Mouse (Mus musculus) forebrain, embryonic 12.5 days (tissue): ENCODE measurements at regions not wholly inside any gene's neighbourhood (a gene's known extent, or its start where the extent isn't known, plus 50 kb on each side); places are given as distances from the start of the nearest gene placed in this dataset.

ENCODE experiments used
- ATAC-seq: fragments of 200-750 bp; cut with Nextera tagmentation; 2 replicates; pipeline ENCODE4 v1.8.0; 2017; ENCODE audit warnings: moderate TSS enrichment; ENCODE audit not compliant: low FRiP score
- H3K27ac ChIP-seq: fragments of 300-500 bp; sonication (generic); 2 replicates; pipeline ENCODE4 v1.5.1; 2016; ENCODE audit warnings: mild to moderate bottlenecking
- H3K27me3 ChIP-seq: fragments of 300-500 bp; sonication (generic); 2 replicates; pipeline ENCODE4 v1.6.1; 2016; ENCODE audit warnings: mild to moderate bottlenecking
- H3K36me3 ChIP-seq: fragments of 300-500 bp; sonication (generic); replicated peaks from 2 replicates; pipeline ENCODE4 v1.6.1; 2016; ENCODE audit warnings: mild to moderate bottlenecking
- H3K4me1 ChIP-seq: fragments of 300-500 bp; sonication (generic); 2 replicates; pipeline ENCODE4 v1.6.1; 2016
- H3K4me2 ChIP-seq: fragments of 300-500 bp; sonication (generic); 2 replicates; pipeline ENCODE4 v1.6.1; 2016; ENCODE audit warnings: mild to moderate bottlenecking, moderate library complexity
- H3K4me3 ChIP-seq: fragments of 300-500 bp; sonication (generic); replicated peaks from 2 replicates; pipeline ENCODE4 v1.5.1; 2016; ENCODE audit warnings: mild to moderate bottlenecking
- H3K9ac ChIP-seq: fragments of 300-500 bp; sonication (generic); 2 replicates; pipeline ENCODE4 v1.6.1; 2016; ENCODE audit warnings: mild to moderate bottlenecking
- H3K9me3 ChIP-seq: fragments of 300-500 bp; sonication (generic); 2 replicates; pipeline ENCODE4 v1.6.1; 2016
- WGBS: fragments of 180-500 bp; shearing (Covaris S2); methylation state at CpG from one replicate; pipeline ENCODE4 v1.1.7; 2016; 5-methylcytosine and 5-hydroxymethylcytosine counted together

DNA sequence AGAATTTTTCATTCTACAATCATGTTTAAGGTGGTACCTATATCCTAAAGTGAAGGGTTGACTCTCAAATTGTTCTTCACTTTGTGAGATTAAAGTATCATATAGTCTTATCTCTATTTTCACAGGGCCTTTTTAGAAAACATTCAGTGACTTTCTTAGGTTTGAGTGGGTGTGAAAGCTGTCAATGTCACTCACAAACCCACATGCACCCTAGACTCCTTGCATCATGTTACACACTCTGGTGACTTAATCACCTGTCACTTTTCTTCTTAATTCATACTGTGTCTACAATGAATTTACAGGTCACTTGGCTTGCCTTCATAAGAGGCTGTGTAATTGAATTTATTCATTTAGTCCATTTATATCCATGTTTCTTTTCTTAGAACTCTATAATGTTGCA, 1026.8 kb upstream of the Alcam start:
- Histone ChIP-seq H3K4me1 (no peaks in the 10 kb centered on the region), H3K4me3 (no peak overlapping the region), H3K9me3 (no peaks in the 10 kb centered on the region), H3K36me3 (no peaks in the 10 kb centered on the region), H3K27me3 (no peaks in the 10 kb centered on the region), H3K9ac (no peak overlapping the region), H3K4me2 (no peak overlapping the region), H3K27ac (no peak overlapping the region)
- ATAC-seq: no peak

DNA sequence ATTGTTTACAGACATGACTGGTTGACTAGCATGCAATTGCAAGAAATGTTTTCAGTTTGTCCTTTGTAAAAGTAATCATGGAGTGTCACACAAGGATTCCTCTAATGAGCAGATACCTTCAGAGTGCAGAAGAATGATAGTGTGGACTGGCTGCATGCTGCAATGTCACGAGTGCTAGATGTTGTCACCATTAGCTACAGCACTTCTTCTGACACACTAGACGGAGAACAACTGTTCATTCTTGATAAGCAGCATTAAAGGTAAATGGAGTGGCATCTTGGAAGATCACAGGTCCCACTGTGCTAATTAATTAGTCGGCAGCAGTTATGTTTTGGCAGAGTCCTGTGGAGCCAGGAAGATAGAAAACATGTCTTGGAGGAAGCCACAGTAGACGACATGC, 985.6 kb upstream of the Alcam start:
- H3K27ac ChIP-seq: no peak overlapping the region
- H3K36me3 ChIP-seq: no peaks in the 10 kb centered on the region
- H3K9me3 ChIP-seq: no peaks in the 10 kb centered on the region
- no peaks in the 10 kb centered on the region for H3K27me3 ChIP-seq
- no peak overlapping the region for H3K4me3 ChIP-seq
- no peak for ATAC-seq
- H3K9ac ChIP-seq: no peak overlapping the region
- H3K4me2 ChIP-seq: no peak overlapping the region
- 61% methylated on average over 4 of the region's 4 CpGs for WGBS
- H3K4me1 ChIP-seq: no peaks in the 10 kb centered on the region

DNA sequence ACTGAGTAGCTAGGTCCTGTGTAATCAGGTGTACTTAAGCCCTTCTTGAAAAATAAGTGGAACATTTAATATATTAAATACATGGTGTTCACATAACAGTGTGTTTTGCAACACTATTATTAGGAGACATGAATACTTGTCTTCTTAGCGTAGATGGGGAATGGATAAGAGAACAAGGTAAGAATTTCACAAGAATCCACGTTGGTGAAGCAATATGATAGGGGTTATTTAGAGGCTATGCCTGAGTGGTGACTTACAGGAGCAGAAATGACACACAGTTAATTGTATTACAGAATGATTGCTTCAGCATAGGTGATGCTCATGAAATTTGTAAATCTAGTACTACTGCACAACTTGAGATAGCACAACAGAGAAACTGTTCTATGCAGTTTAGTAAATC, 964.5 kb upstream of the Alcam start:
- Histone ChIP-seq H3K27me3 (no peaks in the 10 kb centered on the region), H3K9ac (no peak overlapping the region), H3K4me2 (no peak overlapping the region), H3K4me3 (no peak overlapping the region), H3K4me1 (no peaks in the 10 kb centered on the region), H3K36me3 (no peaks in the 10 kb centered on the region), H3K9me3 (no peaks in the 10 kb centered on the region), H3K27ac (no peak overlapping the region)
- ATAC-seq: no peak
- WGBS: 72% methylated on average over 2 of the region's 2 CpGs

DNA sequence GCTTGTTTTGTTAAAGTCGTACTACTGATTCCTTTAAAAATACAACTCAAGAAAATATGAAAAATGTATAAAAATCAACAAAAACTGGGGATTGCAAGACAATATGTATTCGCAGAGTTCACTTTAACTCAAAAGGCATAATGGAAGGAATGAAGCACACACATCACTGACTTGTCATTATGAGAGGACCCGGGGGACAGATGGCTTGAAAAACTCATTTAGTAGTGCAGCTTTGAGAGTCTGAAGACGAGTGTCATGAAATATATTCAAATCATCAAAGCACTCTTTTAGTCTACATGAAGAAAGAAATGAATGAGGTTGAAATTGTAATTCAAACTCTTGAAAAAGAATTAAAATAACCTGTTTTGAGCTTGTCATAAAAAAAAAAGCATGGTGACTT, 931.3 kb upstream of the Alcam start:
- ATAC-seq: no peak
- WGBS: 80% methylated on average over 4 of the region's 4 CpGs
- Histone ChIP-seq H3K36me3 (no peaks in the 10 kb centered on the region), H3K27ac (no peak overlapping the region), H3K27me3 (no peaks in the 10 kb centered on the region), H3K4me1 (no peaks in the 10 kb centered on the region), H3K9ac (no peak overlapping the region), H3K9me3 (no peaks in the 10 kb centered on the region), H3K4me2 (no peak overlapping the region), H3K4me3 (no peak overlapping the region)

DNA sequence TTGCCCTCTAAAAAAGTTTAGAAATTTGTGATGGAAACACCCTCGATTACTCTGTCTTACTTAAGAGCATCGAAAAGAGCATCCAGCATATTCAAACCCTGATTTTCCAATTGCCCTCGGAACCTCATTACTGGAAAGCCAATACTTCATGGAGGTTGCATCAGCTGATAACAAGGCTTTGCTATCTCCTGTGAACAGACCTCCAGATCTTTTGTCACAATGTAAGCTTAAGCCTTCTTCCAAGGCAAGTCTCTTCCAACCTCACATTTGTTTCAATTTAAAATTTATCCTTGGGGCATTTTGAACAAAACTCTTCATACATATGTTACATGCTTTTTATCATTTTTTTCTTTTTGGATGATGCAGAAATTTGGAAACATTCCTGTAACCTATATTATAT, 888.3 kb upstream of the Alcam start:
- 94% methylated on average over 3 of the region's 3 CpGs for WGBS
- no peaks in the 10 kb centered on the region for H3K9me3 ChIP-seq

DNA sequence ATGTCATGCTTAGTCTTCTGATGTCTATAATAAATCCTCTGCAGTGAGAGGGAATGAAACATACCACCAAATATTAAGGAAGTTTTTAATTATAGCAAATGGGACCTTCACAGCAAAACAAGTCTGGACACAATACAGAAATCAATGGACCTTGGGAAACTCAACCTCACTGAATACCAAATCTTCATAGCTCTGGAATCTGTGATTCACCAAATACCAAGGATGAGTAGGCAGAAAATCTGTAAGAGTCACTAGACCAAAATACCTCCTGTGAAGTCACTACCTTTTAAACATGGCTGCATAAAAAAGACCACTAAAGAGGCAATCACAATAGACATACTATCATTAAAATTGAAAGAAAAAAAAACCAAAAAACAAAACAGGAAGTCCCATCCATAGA, 872.5 kb upstream of the Alcam start:
- Histone ChIP-seq H3K4me2 (no peak overlapping the region), H3K4me1 (no peaks in the 10 kb centered on the region), H3K36me3 (no peaks in the 10 kb centered on the region), H3K9ac (no peak overlapping the region), H3K27me3 (no peaks in the 10 kb centered on the region), H3K27ac (no peak overlapping the region), H3K4me3 (no peak overlapping the region), H3K9me3 (no peaks in the 10 kb centered on the region)
- ATAC-seq: no peak

More for the DNA sequence above, 888.3 kb upstream of the Alcam start:
- Histone ChIP-seq H3K36me3 (no peaks in the 10 kb centered on the region), H3K27ac (no peak overlapping the region), H3K4me2 (no peak overlapping the region), H3K4me3 (no peak overlapping the region), H3K27me3 (no peaks in the 10 kb centered on the region), H3K9ac (no peak overlapping the region), H3K4me1 (no peaks in the 10 kb centered on the region)
- ATAC-seq: no peak

DNA sequence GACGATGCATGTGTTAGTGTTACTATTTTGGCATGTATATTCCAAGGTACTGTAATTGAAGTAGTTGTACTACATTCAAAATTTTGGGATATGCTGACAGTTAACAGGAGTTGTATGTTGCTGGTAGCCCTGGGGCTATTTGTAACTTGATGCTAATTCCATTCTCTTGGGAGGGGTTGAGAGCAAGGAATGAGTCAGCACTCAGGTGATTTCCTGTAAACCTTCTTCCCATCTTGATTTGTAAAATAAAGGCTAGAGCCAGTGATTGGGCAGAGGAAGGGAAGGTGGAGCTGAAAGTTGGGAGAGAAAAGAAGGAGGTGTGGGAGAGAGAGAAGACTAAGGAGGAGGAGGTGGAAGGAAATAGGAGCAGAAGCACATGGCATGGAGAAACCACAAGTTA, 838.2 kb upstream of the Alcam start:
- WGBS: 87% methylated on average over 1 of the region's 1 CpGs

DNA sequence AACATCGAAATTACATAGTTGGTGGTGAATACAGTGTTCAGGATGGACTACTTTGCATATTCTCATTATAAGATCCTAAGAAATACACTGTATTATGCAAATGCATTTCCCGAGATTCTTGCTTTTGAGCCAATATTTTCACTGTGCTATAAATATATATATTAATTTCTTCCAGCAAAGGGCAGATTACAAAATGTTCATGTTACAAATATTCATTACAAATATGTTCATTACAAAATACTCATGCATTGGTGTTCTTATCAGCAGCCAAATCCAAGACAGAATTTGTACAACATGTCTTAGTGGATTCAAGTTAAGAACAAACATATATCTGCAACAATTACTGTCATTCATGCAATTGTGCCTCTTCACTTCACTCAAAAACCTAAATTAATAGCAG, 828.1 kb upstream of the Alcam start:
- no peaks in the 10 kb centered on the region for H3K9me3 ChIP-seq
- no peaks in the 10 kb centered on the region for H3K27me3 ChIP-seq
- no peak for ATAC-seq
- no peak overlapping the region for H3K4me3 ChIP-seq
- 90% methylated on average over 2 of the region's 2 CpGs for WGBS
- H3K27ac ChIP-seq: no peak overlapping the region
- H3K9ac ChIP-seq: no peak overlapping the region
- no peaks in the 10 kb centered on the region for H3K4me1 ChIP-seq
- no peak overlapping the region for H3K4me2 ChIP-seq
- no peaks in the 10 kb centered on the region for H3K36me3 ChIP-seq

More for the DNA sequence above, 838.2 kb upstream of the Alcam start:
- Histone ChIP-seq H3K4me3 (no peak overlapping the region), H3K4me2 (no peak overlapping the region), H3K9ac (no peak overlapping the region), H3K27ac (no peak overlapping the region), H3K4me1 (no peaks in the 10 kb centered on the region), H3K36me3 (no peaks in the 10 kb centered on the region), H3K9me3 (no peaks in the 10 kb centered on the region), H3K27me3 (no peaks in the 10 kb centered on the region)
- no peak for ATAC-seq

DNA sequence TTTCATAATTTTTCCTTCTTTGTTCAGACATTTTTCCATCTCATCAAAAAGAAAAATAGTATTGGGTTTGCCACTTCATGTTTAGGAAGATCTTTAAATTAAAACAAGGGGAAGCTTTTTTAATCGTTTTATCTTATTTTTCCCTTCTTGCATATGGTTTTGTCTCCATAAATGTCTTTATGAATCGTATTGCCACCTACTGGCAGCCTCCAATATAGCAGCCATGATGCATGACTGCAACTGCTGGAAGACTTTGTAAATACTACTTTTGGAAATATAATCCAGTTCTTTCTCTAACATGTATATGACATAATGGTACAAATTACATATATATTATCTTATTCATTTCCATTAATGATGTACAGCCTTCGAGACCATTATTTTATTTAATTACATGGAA, 812.2 kb upstream of the Alcam start:
- 29% methylated on average over 3 of the region's 3 CpGs for WGBS
- ATAC-seq: no peak

DNA sequence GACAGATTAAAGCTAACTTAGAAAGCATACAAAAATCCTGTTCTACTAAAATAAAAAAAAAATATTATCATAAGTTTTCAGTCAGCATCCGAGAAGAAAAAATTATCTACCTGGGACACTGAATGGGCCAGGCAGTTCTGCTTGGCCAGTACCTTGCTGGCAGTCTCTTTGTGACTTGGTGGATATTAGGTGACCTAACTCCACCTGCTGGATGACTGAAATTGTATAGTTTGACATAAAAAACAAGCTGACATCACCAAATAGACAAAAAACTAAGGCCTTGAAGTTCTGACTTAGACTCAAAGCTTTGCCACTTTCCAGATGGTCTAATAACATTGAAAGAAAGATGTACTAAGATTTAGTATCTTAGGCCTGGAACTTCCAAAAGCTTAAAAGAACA, 791.5 kb upstream of the Alcam start:
- H3K27me3 ChIP-seq: no peaks in the 10 kb centered on the region
- ATAC-seq: no peak
- WGBS: 80% methylated on average over 1 of the region's 1 CpGs

More for the DNA sequence above, 812.2 kb upstream of the Alcam start:
- Histone ChIP-seq H3K4me1 (no peaks in the 10 kb centered on the region), H3K27ac (no peak overlapping the region), H3K4me2 (no peak overlapping the region), H3K9me3 (no peaks in the 10 kb centered on the region), H3K27me3 (no peaks in the 10 kb centered on the region), H3K9ac (no peak overlapping the region), H3K36me3 (no peaks in the 10 kb centered on the region), H3K4me3 (no peak overlapping the region)

DNA sequence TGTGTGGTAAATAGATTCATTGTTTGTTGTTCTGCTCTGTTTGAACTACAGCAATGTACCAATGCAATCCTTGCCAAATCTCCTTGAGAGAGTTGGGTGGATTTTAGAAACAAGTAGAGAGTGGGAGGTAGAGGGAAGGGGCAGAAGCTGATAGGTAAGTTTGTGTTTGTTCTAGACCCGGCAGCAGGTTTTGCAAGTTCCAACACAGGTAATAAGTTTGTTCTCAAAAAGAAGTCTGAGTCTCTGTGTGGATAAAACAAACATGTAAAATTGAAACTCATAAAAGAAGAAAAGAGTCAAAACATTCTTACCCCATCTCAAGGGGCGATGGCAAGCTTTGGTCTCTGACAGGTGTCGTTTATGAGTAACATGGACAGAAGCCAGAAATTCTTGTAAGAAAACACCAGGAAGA, 788.3 kb upstream of the Alcam start:
- Histone ChIP-seq H3K9me3 (no peaks in the 10 kb centered on the region), H3K27me3 (no peaks in the 10 kb centered on the region), H3K4me3 (no peak overlapping the region), H3K4me2 (no peak overlapping the region), H3K4me1 (no peaks in the 10 kb centered on the region), H3K9ac (no peak overlapping the region), H3K27ac (no peak overlapping the region), H3K36me3 (no peaks in the 10 kb centered on the region)
- no peak for ATAC-seq
- WGBS: 91% methylated on average over 3 of the region's 3 CpGs

More for the DNA sequence above, 791.5 kb upstream of the Alcam start:
- Histone ChIP-seq H3K27ac (no peak overlapping the region), H3K36me3 (no peaks in the 10 kb centered on the region), H3K4me3 (no peak overlapping the region), H3K9ac (no peak overlapping the region), H3K4me1 (no peaks in the 10 kb centered on the region), H3K4me2 (no peak overlapping the region), H3K9me3 (no peaks in the 10 kb centered on the region)

DNA sequence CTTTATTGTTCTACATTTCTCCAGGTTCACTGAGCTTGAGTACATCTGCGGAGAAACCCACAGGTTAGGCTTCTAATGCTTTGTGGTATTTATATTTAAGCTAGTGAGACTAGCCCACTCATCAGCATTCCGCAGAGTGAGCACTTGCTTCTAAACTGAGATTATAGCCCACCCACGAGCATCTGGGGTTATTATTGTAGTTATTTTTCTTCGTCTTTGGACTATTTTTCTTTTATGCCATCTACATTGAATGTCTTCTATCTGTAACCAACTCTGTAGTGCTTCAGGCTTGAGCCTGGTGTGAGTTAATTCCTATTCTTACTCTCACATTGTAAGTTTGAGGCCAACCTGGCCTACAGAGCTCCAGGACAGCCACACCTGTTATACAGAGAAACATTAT, 765.0 kb upstream of the Alcam start:
- no peak for ATAC-seq
- Histone ChIP-seq H3K4me3 (no peak overlapping the region), H3K4me1 (no peaks in the 10 kb centered on the region), H3K27ac (no peak overlapping the region), H3K4me2 (no peak overlapping the region), H3K27me3 (no peaks in the 10 kb centered on the region), H3K36me3 (no peaks in the 10 kb centered on the region), H3K9me3 (no peaks in the 10 kb centered on the region), H3K9ac (no peak overlapping the region)
- 83% methylated on average over 4 of the region's 4 CpGs for WGBS

DNA sequence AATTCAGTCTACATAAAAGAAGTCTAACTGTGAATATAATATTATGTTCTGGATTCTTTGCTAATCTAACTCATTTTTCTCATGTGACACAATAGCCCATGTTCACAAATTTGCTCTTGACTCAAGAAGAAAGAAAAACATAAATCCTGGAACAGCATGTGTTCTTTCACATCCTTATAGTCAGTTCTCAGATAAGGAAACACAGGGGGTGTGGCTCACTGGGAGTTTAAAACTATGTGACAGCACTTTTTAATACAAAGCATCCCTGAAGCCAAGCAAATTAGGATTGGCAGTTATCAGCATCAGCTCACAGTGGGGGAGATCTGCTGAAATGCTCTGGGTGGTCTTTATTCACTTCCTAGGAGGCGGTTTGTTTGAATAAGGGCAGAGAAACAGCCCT, 747.6 kb upstream of the Alcam start:
- H3K36me3 ChIP-seq: no peaks in the 10 kb centered on the region
- no peaks in the 10 kb centered on the region for H3K27me3 ChIP-seq
- H3K9me3 ChIP-seq: no peaks in the 10 kb centered on the region
- H3K27ac ChIP-seq: no peak overlapping the region
- no peak for ATAC-seq
- 24% methylated on average over 1 of the region's 1 CpGs for WGBS
- H3K9ac ChIP-seq: no peak overlapping the region
- H3K4me1 ChIP-seq: no peaks in the 10 kb centered on the region
- H3K4me3 ChIP-seq: no peak overlapping the region
- H3K4me2 ChIP-seq: no peak overlapping the region

DNA sequence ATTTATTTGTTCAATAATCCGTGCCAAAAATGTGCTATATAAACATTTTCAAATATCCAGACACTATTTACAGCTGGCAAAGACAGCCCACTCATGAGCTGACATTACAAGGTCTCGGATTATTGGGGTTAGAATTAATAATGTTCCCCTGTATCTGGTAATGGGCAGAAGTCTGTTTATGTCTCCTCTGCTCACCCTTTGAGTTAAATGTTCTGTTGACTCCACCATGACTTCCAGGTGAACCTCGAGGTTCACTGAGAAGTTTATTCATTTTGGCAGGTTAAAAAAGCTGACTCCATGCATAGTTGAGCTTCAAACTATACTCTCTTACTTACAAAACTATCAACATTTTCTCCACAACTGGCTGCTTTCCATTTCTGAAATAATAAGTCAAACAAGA, 732.6 kb upstream of the Alcam start:
- 72% methylated on average over 3 of the region's 3 CpGs for WGBS
- no peak overlapping the region for H3K4me3 ChIP-seq
- H3K9me3 ChIP-seq: no peaks in the 10 kb centered on the region
- no peak overlapping the region for H3K27ac ChIP-seq
- H3K9ac ChIP-seq: no peak overlapping the region
- no peaks in the 10 kb centered on the region for H3K36me3 ChIP-seq
- no peak for ATAC-seq
- no peaks in the 10 kb centered on the region for H3K4me1 ChIP-seq
- no peak overlapping the region for H3K4me2 ChIP-seq
- no peaks in the 10 kb centered on the region for H3K27me3 ChIP-seq
